Mouse (Mus musculus) monocyte, adult 2 months (primary cell): ENCODE measurements around the gene Lhfpl5.

Experiments
- DNase-seq, 2 experiments: peaks; one replicate each; pipeline ENCODE4 v3.0.0; 2022; ENCODE audit warnings: low spot score in 2 of 2, low read depth in 1 of 2

The Lhfpl5 gene

GRCm38 (mm10) chr17:28625327-28625726, 49.9 kb downstream of the Lhfpl5 start:
- DNase-seq: no peak

- DNase-seq: no peak
Observed at GRCm38 (mm10) chr17:28626937-28627336, 51.5 kb downstream of the Lhfpl5 start.

- DNase-seq: no peak
Observed at GRCm38 (mm10) chr17:28628248-28629124, 53.0 kb downstream of the Lhfpl5 start.

GRCm38 (mm10) chr17:28629125-28629524, 53.7 kb downstream of the Lhfpl5 start:
- DNase-seq: no peak
